Comparison of ENCODE assay signal across 19 mouse cellular contexts in the genomic region with DNA sequence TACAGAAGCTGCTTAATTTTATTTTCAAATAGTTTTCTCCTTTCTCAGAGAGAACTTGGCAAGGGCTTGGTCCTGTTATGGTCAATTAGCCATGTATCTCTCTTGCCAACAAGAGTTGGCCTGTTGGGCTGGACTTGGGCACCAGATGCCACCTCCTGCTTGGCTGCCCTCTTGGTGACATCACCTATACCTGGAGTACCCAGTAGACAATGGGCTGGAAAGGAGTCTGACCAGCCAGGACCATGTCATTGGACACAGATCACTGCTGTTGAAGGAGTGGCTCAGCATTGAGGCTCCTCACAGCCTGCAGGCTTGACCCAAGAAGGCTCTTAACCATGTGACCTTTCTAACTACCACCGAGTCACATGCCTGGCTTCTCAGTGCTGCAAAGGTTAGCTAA.
DNase-seq lines count a peak whose midpoint lies in the region; ATAC-seq and TF ChIP-seq lines count a peak whose summit lies in the region.
"Had no signal": no experiment of that assay in that cellular context is flagged by ENCODE, and none has a peak within 500 bp of the region (broad histone marks: within the 10 kb centered on the region; RNA-seq: fewer than 3 reads in every experiment).

No protein-coding gene starts in this region.

- H3K4me2 ChIP-seq in hindbrain, postnatal 0 days (ENCODE audit: low read depth, low read length), result no peak overlapping the region
- H3K4me2 ChIP-seq in hindbrain, embryonic 13.5 days, result no peak overlapping the region
- H3K4me2 ChIP-seq: forebrain, embryonic 15.5 days; liver, embryonic 11.5 days; lung, embryonic 14.5 days; midbrain, embryonic 11.5 days; neural tube, embryonic 15.5 days had no signal

- no peaks in the 10 kb centered on the region for H3K36me3 ChIP-seq in hindbrain, postnatal 0 days (ENCODE audit: insufficient read depth, low read length)
- no peaks in the 10 kb centered on the region for H3K36me3 ChIP-seq in hindbrain, embryonic 13.5 days
- H3K36me3 ChIP-seq: forebrain, embryonic 15.5 days; limb, embryonic 10.5 days; neural tube, embryonic 15.5 days had no signal

- ATAC-seq in hindbrain, postnatal 0 days, result peak; percentile 35; the same call in 1 of the 2 replicates
- ATAC-seq in hindbrain, embryonic 13.5 days (ENCODE audit: low FRiP score), result no peak
- ATAC-seq: forebrain, embryonic 15.5 days had no signal

- DNase-seq in hindbrain, postnatal 0 days (ENCODE audit: low spot score), result peak; percentile 12
- peak; percentile 64 for DNase-seq in 3134 (ENCODE audit: extremely low read depth, insufficient read length, low spot score)
- DNase-seq in cerebellum, adult 11-12 months, result peak; percentile 22
- peak; percentile 30 to 41 for DNase-seq in cerebellum, postnatal 25 days
- no peak for DNase-seq in spleen, postnatal 36 days (ENCODE audit: low spot score in 2 of 2)
- DNase-seq in adrenal gland, postnatal 14 days, result no peak
- DNase-seq in gastrocnemius, postnatal 25 days, result no peak
- DNase-seq: adrenal gland, postnatal 25 days; heart, adult 18-20 months; lung, embryonic 14.5 days; thymus, postnatal 4 days had no signal

- no peaks in the 10 kb centered on the region for H3K9me3 ChIP-seq in hindbrain, postnatal 0 days (ENCODE audit: low read length)
- no peaks in the 10 kb centered on the region for H3K9me3 ChIP-seq in hindbrain, embryonic 13.5 days
- H3K9me3 ChIP-seq: forebrain, embryonic 15.5 days; limb, embryonic 10.5 days; neural tube, embryonic 15.5 days had no signal

- no peaks in the 10 kb centered on the region for H3K4me1 ChIP-seq in hindbrain, postnatal 0 days (ENCODE audit: insufficient read depth, low read length)
- peaks cover 23% of the 10 kb centered on the region for H3K4me1 ChIP-seq in hindbrain, embryonic 13.5 days (replicated peaks)

- no peak overlapping the region for H3K9ac ChIP-seq in hindbrain, postnatal 0 days (replicated peaks; ENCODE audit: low read length)
- H3K9ac ChIP-seq in hindbrain, embryonic 13.5 days, result no peak overlapping the region
- H3K9ac ChIP-seq: forebrain, embryonic 15.5 days; lung, embryonic 14.5 days; neural tube, embryonic 15.5 days had no signal

- no peak overlapping the region for H3K4me3 ChIP-seq in hindbrain, postnatal 0 days (ENCODE audit: low read length)
- no peak overlapping the region for H3K4me3 ChIP-seq in hindbrain, embryonic 13.5 days
- H3K4me3 ChIP-seq: forebrain, embryonic 15.5 days; layer of hippocampus, adult 2 months; limb, embryonic 10.5 days; neural tube, embryonic 15.5 days had no signal

- no peak overlapping the region for H3K27ac ChIP-seq in hindbrain, postnatal 0 days
- no peak overlapping the region for H3K27ac ChIP-seq in hindbrain, embryonic 13.5 days
- H3K27ac ChIP-seq: forebrain, embryonic 15.5 days; layer of hippocampus, adult 2 months; limb, embryonic 10.5 days; macrophage; neural tube, embryonic 15.5 days had no signal

- TF ChIP-seq CTCF in hindbrain, postnatal 0 days (IDR thresholded peaks at IDR 0.05; ENCODE audit: low read depth), result no peak

- no peaks in the 10 kb centered on the region for H3K27me3 ChIP-seq in hindbrain, postnatal 0 days (ENCODE audit: insufficient read depth, low read length)
- no peaks in the 10 kb centered on the region for H3K27me3 ChIP-seq in hindbrain, embryonic 13.5 days
- H3K27me3 ChIP-seq: forebrain, embryonic 15.5 days had no signal

- 64% methylated on average over 1 of the region's 1 CpGs for WGBS in hindbrain, postnatal 0 days
- 92% methylated on average over 1 of the region's 1 CpGs for WGBS in hindbrain, embryonic 13.5 days

Comparison
In these comparisons a context has a peak if more than half of its experiments do, and no peak if none do; other contexts are left out.
1. DNase-seq: peak in hindbrain, postnatal 0 days (single experiment), 3134 (single experiment), cerebellum, adult 11-12 months (single experiment) and cerebellum, postnatal 25 days (2 of 2); none in spleen, postnatal 36 days (0 of 2), adrenal gland, postnatal 14 days (single experiment) and gastrocnemius, postnatal 25 days (single experiment).